Mouse (Mus musculus) MEL (cell line): Measurements from ENCODE around the gene Ano8. TPM values are rescaled to one million over a fixed set of nuclear protein-coding genes. Genes with fewer than 3 reads are reported as not detected.

Source experiments
- DNase-seq: peaks from one replicate; pipeline ENCODE4 v3.0.0; 2011; ENCODE audit warnings: low read depth, low spot score
- H3K27ac ChIP-seq: 2 replicates; pipeline ENCODE4 v1.5.1; 2012; ENCODE audit warnings: low read depth, mild to moderate bottlenecking, control low read depth, low read length, moderate library complexity; ENCODE audit not compliant: control insufficient read depth
- H3K27me3 ChIP-seq, 2 experiments: fragments of 150-350 bp in 1 of 2; sonication (generic) in 1 of 2; 2 replicates each; pipeline ENCODE4 v1.6.1; 2012; ENCODE audit warnings: low read length in 2 of 2, mild to moderate bottlenecking in 2 of 2, improper control_type of control experiment in 1 of 2, moderate library complexity in 1 of 2; ENCODE audit not compliant: insufficient read depth in 2 of 2, control insufficient read depth in 1 of 2
- H3K36me3 ChIP-seq, 2 experiments: 2 replicates each; pipeline ENCODE4 v1.6.1; 2012 to 2014; ENCODE audit warnings: low read length in 2 of 2, improper control_type of control experiment in 1 of 2, inconsistent platforms in 1 of 2, mild to moderate bottlenecking in 1 of 2; ENCODE audit not compliant: insufficient read depth in 2 of 2, control insufficient read depth in 1 of 2
- H3K4me1 ChIP-seq, 2 experiments: fragments of 150-350 bp in 1 of 2; sonication (generic) in 1 of 2; 2 replicates each; pipeline ENCODE4 v1.6.1; 2012; ENCODE audit warnings: low read length in 2 of 2, improper control_type of control experiment in 1 of 2, mild to moderate bottlenecking in 1 of 2; ENCODE audit not compliant: insufficient read depth in 2 of 2, control insufficient read depth in 1 of 2
- H3K4me3 ChIP-seq, 2 experiments: fragments of 150-350 bp in 1 of 2; sonication (generic) in 1 of 2; 2 replicates each; pipeline ENCODE4 v1.5.1; 2012; ENCODE audit warnings: low read depth in 2 of 2, low read length in 2 of 2, mild to moderate bottlenecking in 2 of 2, moderate library complexity in 2 of 2, control low read depth in 1 of 2, improper control_type of control experiment in 1 of 2; ENCODE audit not compliant: control insufficient read depth in 1 of 2, insufficient read depth in 1 of 2
- H3K79me2 ChIP-seq: 2 replicates; pipeline ENCODE4 v1.6.1; 2012; ENCODE audit warnings: mild to moderate bottlenecking, low read length, moderate library complexity; ENCODE audit not compliant: control insufficient read depth, poor library complexity, insufficient read depth
- H3K9ac ChIP-seq: 2 replicates; pipeline ENCODE4 v1.6.1; 2012; ENCODE audit warnings: low read depth, mild to moderate bottlenecking, control low read depth, low read length, moderate library complexity; ENCODE audit not compliant: control insufficient read depth, poor library complexity, severe bottlenecking
- H3K9me3 ChIP-seq: fragments of 150-350 bp; sonication (generic); replicated peaks from 2 replicates; pipeline ENCODE4 v1.6.1; 2012; ENCODE audit warnings: mild to moderate bottlenecking, low read length, improper control_type of control experiment, moderate library complexity; ENCODE audit not compliant: insufficient read depth
- BHLHE40 ChIP-seq: IDR thresholded peaks from 2 replicates; pipeline ENCODE4 v1.6.1; 2012; ENCODE audit warnings: low read depth, mild to moderate bottlenecking, inconsistent platforms, low read length, improper control_type of control experiment, borderline replicate concordance
- CHD1 ChIP-seq: IDR thresholded peaks from 2 replicates; pipeline ENCODE4 v1.6.1; 2012; ENCODE audit warnings: low read depth, mild to moderate bottlenecking, inconsistent platforms, low read length, improper control_type of control experiment
- CHD2 ChIP-seq: IDR thresholded peaks from 2 replicates; pipeline ENCODE4 v1.6.1; 2011; ENCODE audit warnings: low read length, improper control_type of control experiment
- E2F4 ChIP-seq: IDR thresholded peaks from 2 replicates; pipeline ENCODE4 v1.6.1; 2011; ENCODE audit warnings: low read depth, low read length, improper control_type of control experiment, borderline replicate concordance
- ELF1 ChIP-seq: IDR thresholded peaks from 2 replicates; pipeline ENCODE4 v1.6.1; 2014; ENCODE audit warnings: low read depth, mild to moderate bottlenecking, inconsistent platforms, low read length, improper control_type of control experiment, moderate library complexity
- EP300 ChIP-seq, 2 experiments: IDR thresholded peaks; 2 replicates each; pipeline ENCODE4 v1.6.1; 2011; ENCODE audit warnings: improper control_type of control experiment in 2 of 2, low read length in 2 of 2, low read depth in 1 of 2, mild to moderate bottlenecking in 1 of 2
- ETS1 ChIP-seq: IDR thresholded peaks from 2 replicates; pipeline ENCODE4 v1.6.1; 2012; ENCODE audit warnings: low read depth, mild to moderate bottlenecking, inconsistent platforms, low read length, improper control_type of control experiment, moderate library complexity
- GABPA ChIP-seq: IDR thresholded peaks from 2 replicates; pipeline ENCODE4 v1.6.1; 2012; ENCODE audit warnings: low read depth, mild to moderate bottlenecking, inconsistent platforms, low read length, improper control_type of control experiment, moderate library complexity
- GATA1 ChIP-seq: IDR thresholded peaks from 2 replicates; pipeline ENCODE4 v1.6.1; 2011; ENCODE audit warnings: low read depth, low read length, improper control_type of control experiment
- HCFC1 ChIP-seq: IDR thresholded peaks from 2 replicates; pipeline ENCODE4 v1.6.1; 2012; ENCODE audit warnings: low read depth, mild to moderate bottlenecking, inconsistent platforms, low read length, improper control_type of control experiment, moderate library complexity
- KAT2A ChIP-seq: conservative IDR thresholded peaks from 2 replicates; pipeline ENCODE4 v1.6.1; 2012; ENCODE audit warnings: low read depth, low read length, improper control_type of control experiment, inconsistent platforms
- MAFK ChIP-seq: IDR thresholded peaks from 2 replicates; pipeline ENCODE4 v1.6.1; 2011; ENCODE audit warnings: low read depth, mild to moderate bottlenecking, low read length, improper control_type of control experiment, borderline replicate concordance
- MAX ChIP-seq: IDR thresholded peaks from 2 replicates; pipeline ENCODE4 v1.6.1; 2011; ENCODE audit warnings: low read length, improper control_type of control experiment
- MEF2A ChIP-seq: IDR thresholded peaks from 2 replicates; pipeline ENCODE4 v1.6.1; 2014; ENCODE audit warnings: low read depth, mild to moderate bottlenecking, inconsistent platforms, low read length, improper control_type of control experiment; ENCODE audit not compliant: poor library complexity, insufficient replicate concordance, severe bottlenecking; ENCODE audit errors: extremely low read depth
- MXI1 ChIP-seq: IDR thresholded peaks from 2 replicates; pipeline ENCODE4 v1.6.1; 2011; ENCODE audit warnings: mild to moderate bottlenecking, low read depth, low read length, improper control_type of control experiment
- MYB ChIP-seq: IDR thresholded peaks from 2 replicates; pipeline ENCODE4 v1.6.1; 2011; ENCODE audit warnings: mild to moderate bottlenecking, low read depth, low read length, improper control_type of control experiment
- MYC ChIP-seq: IDR thresholded peaks from 2 replicates; pipeline ENCODE4 v1.6.1; 2011; ENCODE audit warnings: low read depth, mild to moderate bottlenecking, low read length, improper control_type of control experiment, moderate library complexity
- NELFE ChIP-seq: IDR thresholded peaks from 2 replicates; pipeline ENCODE4 v1.6.1; 2011; ENCODE audit warnings: low read depth, low read length, improper control_type of control experiment
- NRF1 ChIP-seq: IDR thresholded peaks from 2 replicates; pipeline ENCODE4 v1.6.1; 2014; ENCODE audit warnings: low read depth, mild to moderate bottlenecking, inconsistent platforms, low read length, improper control_type of control experiment, moderate library complexity; ENCODE audit not compliant: poor library complexity, insufficient read depth, severe bottlenecking
- POLR2A ChIP-seq, 2 experiments: IDR thresholded peaks; 2 replicates each; pipeline ENCODE4 v1.6.1; 2011 to 2012; ENCODE audit warnings: low read length in 2 of 2, mild to moderate bottlenecking in 2 of 2, control low read depth in 1 of 2, improper control_type of control experiment in 1 of 2, low read depth in 1 of 2, moderate library complexity in 1 of 2; ENCODE audit not compliant: control insufficient read depth in 1 of 2, insufficient read depth in 1 of 2, poor library complexity in 1 of 2
- POLR2AphosphoS2 ChIP-seq: IDR thresholded peaks from 2 replicates; pipeline ENCODE4 v1.6.1; 2011; ENCODE audit warnings: low read length, improper control_type of control experiment
- POLR2AphosphoS5 ChIP-seq: IDR thresholded peaks from 2 replicates; pipeline ENCODE4 v1.6.1; 2012; ENCODE audit warnings: low read depth, borderline replicate concordance, mild to moderate bottlenecking, inconsistent platforms, low read length, moderate library complexity, mixed read lengths
- RAD21 ChIP-seq: IDR thresholded peaks from 2 replicates; pipeline ENCODE4 v1.6.1; 2011; ENCODE audit warnings: mild to moderate bottlenecking, low read depth, low read length, improper control_type of control experiment
- RCOR1 ChIP-seq: IDR thresholded peaks from 2 replicates; pipeline ENCODE4 v1.6.1; 2012; ENCODE audit warnings: low read depth, mild to moderate bottlenecking, inconsistent platforms, low read length, improper control_type of control experiment
- SIN3A ChIP-seq: IDR thresholded peaks from 2 replicates; pipeline ENCODE4 v1.6.1; 2012; ENCODE audit warnings: low read length, improper control_type of control experiment, inconsistent platforms
- SMC3 ChIP-seq: IDR thresholded peaks from 2 replicates; pipeline ENCODE4 v1.6.1; 2011; ENCODE audit warnings: low read depth, low read length, improper control_type of control experiment
- TAL1 ChIP-seq: IDR thresholded peaks from 2 replicates; pipeline ENCODE4 v1.6.1; 2012; ENCODE audit warnings: mild to moderate bottlenecking, inconsistent platforms, low read length, moderate library complexity, mixed read lengths
- TBP ChIP-seq: IDR thresholded peaks from 2 replicates; pipeline ENCODE4 v1.8.0; 2011; ENCODE audit warnings: low read depth, low read length, improper control_type of control experiment
- TCF12 ChIP-seq: IDR thresholded peaks from 2 replicates; pipeline ENCODE4 v1.6.1; 2014; ENCODE audit warnings: low read depth, mild to moderate bottlenecking, inconsistent platforms, low read length, improper control_type of control experiment, moderate library complexity
- UBTF ChIP-seq: IDR thresholded peaks from 2 replicates; pipeline ENCODE4 v1.6.1; 2012; ENCODE audit warnings: low read depth, mild to moderate bottlenecking, inconsistent platforms, low read length, improper control_type of control experiment, moderate library complexity, borderline replicate concordance; ENCODE audit not compliant: insufficient read depth
- USF1 ChIP-seq: IDR thresholded peaks from 2 replicates; pipeline ENCODE4 v1.6.1; 2014; ENCODE audit warnings: low read depth, mild to moderate bottlenecking, inconsistent platforms, low read length, improper control_type of control experiment, moderate library complexity
- USF2 ChIP-seq, 2 experiments: IDR thresholded peaks; 2 replicates each; pipeline ENCODE4 v1.6.1; 2011 to 2012; ENCODE audit warnings: improper control_type of control experiment in 2 of 2, low read length in 2 of 2, borderline replicate concordance in 1 of 2, inconsistent platforms in 1 of 2, low read depth in 1 of 2, mild to moderate bottlenecking in 1 of 2; ENCODE audit not compliant: insufficient read depth in 1 of 2
- ZC3H11A ChIP-seq: IDR thresholded peaks from 2 replicates; pipeline ENCODE4 v1.6.1; 2012; ENCODE audit warnings: low read depth, mild to moderate bottlenecking, inconsistent platforms, low read length, improper control_type of control experiment
- ZKSCAN1 ChIP-seq: IDR thresholded peaks from 2 replicates; pipeline ENCODE4 v1.6.1; 2012; ENCODE audit warnings: low read depth, mild to moderate bottlenecking, inconsistent platforms, low read length, improper control_type of control experiment, moderate library complexity
- polyA plus RNA-seq, 2 experiments: library from polyadenylated mRNA; stranded (reverse) in 1 of 2; unstranded in 1 of 2; fragments of >175 nt in 1 of 2; fragments of >200 nt in 1 of 2; gene quantifications; 2 replicates each; pipeline versions ENCODE4 v1.2.1 to v1.2.4; 2012; ENCODE audit warnings: low replicate concordance in 2 of 2, low read depth in 1 of 2; ENCODE audit not compliant: insufficient read length in 2 of 2, insufficient read depth in 1 of 2, missing spikeins in 1 of 2
- total RNA-seq: library from RNA; depleted of rRNA; stranded (reverse); fragments of 300-350 nt; gene quantifications from 2 replicates; pipeline ENCODE4 v1.2.3, GENCODE M21; 2012

Ano8 gene
- total and polyA plus RNA-seq, 3 experiments, result 3.9 to 4.8 TPM; not detected in 1

DNA sequence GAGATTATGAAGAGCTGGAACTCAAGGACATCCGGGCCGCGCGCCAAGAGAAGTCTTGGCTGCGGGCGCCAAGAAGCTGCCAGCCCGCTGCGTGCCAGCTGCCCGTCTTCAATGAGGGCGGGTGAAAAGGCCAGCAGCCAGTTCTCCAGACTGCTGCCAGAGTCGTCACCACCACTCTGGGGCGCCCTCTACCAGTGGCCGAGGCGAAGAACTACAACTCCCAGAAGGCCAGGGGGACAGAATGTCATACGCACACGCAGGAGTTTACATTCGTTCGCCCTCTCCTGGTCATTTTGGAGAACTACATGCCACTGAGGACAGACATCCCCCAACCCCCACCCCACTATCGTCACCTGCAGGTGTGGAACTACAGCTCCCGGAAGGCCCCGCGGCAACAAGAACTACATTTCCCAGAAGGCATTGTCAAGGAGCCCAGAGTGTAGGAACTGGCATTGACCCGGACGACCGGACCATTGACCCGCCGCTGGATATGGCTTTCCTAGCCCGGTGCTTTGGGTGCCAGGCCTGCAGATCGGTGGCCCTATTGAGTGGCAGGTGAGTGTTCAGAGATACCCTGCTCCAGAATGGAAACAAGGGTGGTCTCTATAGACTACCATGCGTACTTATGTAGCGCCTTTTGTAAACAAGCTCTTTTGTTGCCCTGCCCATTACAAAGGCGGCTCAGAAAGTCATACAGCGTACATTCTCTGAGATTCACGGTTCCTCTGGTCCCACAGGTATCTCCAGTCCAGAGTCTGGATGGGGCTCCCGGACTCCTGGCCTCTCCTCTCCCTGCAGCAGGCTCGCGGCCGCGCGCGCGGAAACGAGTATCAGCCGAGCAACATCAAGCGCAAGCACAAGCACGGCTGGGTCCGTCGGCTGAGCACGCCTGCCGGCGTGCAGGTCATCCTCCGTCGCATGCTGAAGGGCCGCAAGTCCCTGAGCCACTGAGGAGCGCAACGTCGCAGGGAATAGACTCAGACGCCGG lies 21.0 kb downstream of the Ano8 start, which contains the start of gene Mrpl34:
Gene Mrpl34 (plus strand): TSS at position 447 of the 988 bp plus-strand sequence.
- Histone ChIP-seq H3K36me3 (peaks cover 0 to 9% of the 10 kb centered on the region in 2 experiments; a peak in 1 of 4 replicates), H3K4me3 (peak within 1 kb of the TSS; percentile 89 to 95), H3K4me1 (peaks cover 0 to 18% of the 10 kb centered on the region in 2 experiments; a peak in 2 of 4 replicates), H3K27me3 (no peaks in the 10 kb centered on the region), H3K79me2 (peaks cover 13% of the 10 kb centered on the region), H3K27ac (peak within 1 kb of the TSS; percentile 46), H3K9ac (peak within 1 kb of the TSS; percentile 80), H3K9me3 (no peaks in the 10 kb centered on the region)
- peak; percentile 99 for DNase-seq
- peak; percentile 80 for TF ChIP-seq BHLHE40
- peak; percentile 70 for TF ChIP-seq NRF1
- TF ChIP-seq RAD21, result no peak; the same call in 1 of the 2 replicates
- no peak for TF ChIP-seq MYB
- TF ChIP-seq SMC3, result peak; percentile 49; the same call in 1 of the 2 replicates
- TF ChIP-seq MAX, result no peak; the same call in none of the 2 replicates
- TF ChIP-seq MXI1, result peak; percentile 96
- peak in 1 of 2 experiments; percentile 46; a peak in 1 of 4 replicates for TF ChIP-seq EP300 (IDR thresholded peaks at IDR 0.05; ENCODE audit: low read depth in 1 of 2, low read length in 2 of 2)
- TF ChIP-seq HCFC1, result peak; percentile 98
- no peak for TF ChIP-seq RCOR1
- no peak for TF ChIP-seq ZKSCAN1
- no peak for TF ChIP-seq POLR2AphosphoS5
- TF ChIP-seq CHD2, result peak; percentile 89
- TF ChIP-seq USF2 (IDR thresholded peaks at IDR 0.05; ENCODE audit: borderline replicate concordance in 1 of 2, insufficient read depth in 1 of 2, low read depth in 1 of 2, low read length in 2 of 2), result no peak
- no peak for TF ChIP-seq UBTF
- TF ChIP-seq MEF2A, result no peak
- TF ChIP-seq MYC, result peak; percentile 65; the same call in 1 of the 2 replicates
- TF ChIP-seq NELFE, result peak; percentile 62
- TF ChIP-seq USF1, result peak; percentile 61
- TF ChIP-seq SIN3A, result peak; percentile 98
- no peak for TF ChIP-seq E2F4
- peak; percentile 18; the same call in 1 of the 2 replicates for TF ChIP-seq TAL1
- peak; percentile 68; the same call in 1 of the 2 replicates for TF ChIP-seq ETS1
- TF ChIP-seq POLR2AphosphoS2, result no peak; the same call in 1 of the 2 replicates
- peak; percentile 67 for TF ChIP-seq TCF12
- TF ChIP-seq ZC3H11A, result no peak
- peak; percentile 96 for TF ChIP-seq KAT2A
- TF ChIP-seq GATA1, result no peak
- TF ChIP-seq ELF1, result peak; percentile 89
- no peak for TF ChIP-seq MAFK
- peak; percentile 71 for TF ChIP-seq TBP
- TF ChIP-seq POLR2A (IDR thresholded peaks at IDR 0.05; ENCODE audit: control insufficient read depth in 1 of 2, insufficient read depth in 1 of 2, low read depth in 1 of 2, low read length in 2 of 2, poor library complexity in 1 of 2), result peak in 1 of 2 experiments; percentile 73; a peak in 2 of 4 replicates
- no peak for TF ChIP-seq GABPA
- TF ChIP-seq CHD1, result no peak
